Mouse (Mus musculus): ENCODE results near the gene Pgrmc2. TPM values are rescaled to one million over a fixed set of nuclear protein-coding genes. Genes with fewer than 3 reads are reported as not detected.
A peak's percentile ranks its signal among the peaks of the same experiment; 100 is the strongest.

Gene Pgrmc2
- total RNA-seq, 4 experiments from 2014 or later = 33.9 to 36.7 (median 34.6) TPM

GRCm38 (mm10) chr3:41075376-41075775, 7.5 kb downstream of the Pgrmc2 start:
- no peak for DNase-seq (ENCODE audit: low spot score)

- DNase-seq (ENCODE audit: low spot score) = no peak
Measured at GRCm38 (mm10) chr3:41070519-41070918, 12.3 kb downstream of the Pgrmc2 start.

DNA sequence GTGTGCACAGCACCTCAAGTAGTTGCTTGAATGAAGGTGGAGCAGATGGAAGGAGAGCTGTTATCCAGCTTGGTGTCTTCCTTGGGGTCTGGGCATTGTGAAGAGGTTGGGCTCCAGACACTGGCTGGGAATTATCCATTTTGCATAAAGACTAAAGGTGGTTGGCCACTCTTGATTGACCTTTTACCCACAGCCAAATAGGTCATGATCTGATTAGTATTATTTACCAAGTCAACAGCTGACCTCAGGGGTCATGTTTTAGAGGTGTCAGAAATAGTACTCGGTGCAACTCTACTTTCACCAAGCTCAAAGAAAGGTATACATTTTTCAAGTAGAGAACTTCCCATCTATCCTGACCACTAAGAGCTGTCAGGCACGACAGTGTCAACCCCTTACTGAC, 17.5 kb downstream of the Pgrmc2 start:
- no peak for DNase-seq (ENCODE audit: low spot score)

GRCm38 (mm10) chr3:41062758-41063157, 20.1 kb downstream of the Pgrmc2 start:
- DNase-seq (ENCODE audit: low spot score) = no peak

DNA sequence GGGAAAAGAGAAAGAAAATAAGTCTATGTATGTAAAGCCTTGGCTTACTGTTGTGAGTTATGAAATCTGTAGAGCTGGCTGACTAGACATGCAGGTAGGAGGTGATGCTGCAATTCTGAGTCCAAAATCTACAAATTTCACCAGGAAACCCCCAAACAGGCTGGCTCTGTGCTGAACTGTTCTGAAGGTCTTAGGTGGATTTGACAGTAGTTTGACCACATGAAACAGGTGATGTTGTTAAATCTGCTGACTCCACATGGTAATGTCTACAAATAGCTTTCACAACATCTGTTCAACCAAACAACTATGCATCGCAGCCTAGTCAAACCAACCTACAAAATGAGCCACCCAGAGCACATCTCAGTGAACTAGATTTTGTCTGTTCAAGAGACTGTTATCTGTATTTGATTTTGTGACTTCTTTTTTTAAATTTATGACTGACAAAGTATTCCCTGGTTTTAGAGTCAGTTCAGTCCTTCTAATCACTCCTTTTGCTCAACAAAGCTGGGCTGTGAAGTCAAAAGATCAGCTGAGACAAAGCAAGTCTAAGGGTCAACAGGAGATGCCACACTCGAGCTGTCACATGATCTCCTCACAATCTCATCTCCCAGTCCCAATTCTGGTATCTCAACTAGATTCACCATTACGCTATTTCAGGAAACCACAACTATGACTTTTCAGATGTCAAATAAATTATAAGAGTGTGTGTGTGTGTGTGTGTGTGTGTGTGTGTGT, 20.8 kb downstream of the Pgrmc2 start:
- no peak for DNase-seq (ENCODE audit: low spot score)

DNA sequence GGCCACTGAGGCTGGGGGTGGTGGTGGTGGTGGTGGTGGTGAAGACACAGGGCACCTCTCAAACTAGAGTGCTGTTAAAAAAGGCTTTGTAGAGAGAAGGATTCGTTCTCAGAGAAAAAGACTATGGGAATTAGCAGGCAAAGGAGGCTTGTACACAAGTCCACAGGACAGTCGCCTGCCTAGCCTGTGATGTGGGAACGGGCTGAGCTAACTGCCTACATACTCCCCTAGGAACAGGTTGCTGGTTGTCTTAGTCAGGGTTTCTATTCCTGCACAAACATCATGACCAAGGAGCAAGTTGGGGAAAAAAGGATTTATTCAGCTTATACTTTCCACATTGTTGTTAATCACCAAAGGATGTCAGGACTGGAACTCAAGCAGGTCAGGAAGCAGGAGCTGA, 23.6 kb downstream of the Pgrmc2 start:
- DNase-seq (ENCODE audit: low spot score) = no peak

- no peak for DNase-seq (ENCODE audit: low spot score)
Measured at GRCm38 (mm10) chr3:41058395-41058794, 24.5 kb downstream of the Pgrmc2 start.

- no peak for DNase-seq (ENCODE audit: low spot score)
Measured at GRCm38 (mm10) chr3:41053334-41053733, 29.5 kb downstream of the Pgrmc2 start.

DNA sequence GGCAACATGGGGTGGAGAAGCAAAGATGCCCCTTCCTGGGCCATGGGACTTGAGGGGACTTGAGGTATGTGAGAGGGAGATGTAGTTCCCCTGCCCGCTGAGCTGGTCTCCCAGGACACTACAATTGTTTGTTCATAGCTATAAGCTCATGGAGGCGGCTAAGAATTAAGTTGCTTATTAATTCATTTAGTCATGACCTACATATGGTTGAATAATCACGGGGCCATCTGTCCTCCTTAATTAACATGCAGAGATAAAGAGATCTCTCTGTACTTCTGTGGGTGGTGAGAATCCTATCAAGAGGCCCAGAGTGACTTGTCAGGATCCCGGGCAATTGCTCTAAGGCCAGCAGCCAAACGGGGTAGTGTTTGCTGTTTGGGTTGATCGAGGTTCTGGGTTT, 35.0 kb downstream of the Pgrmc2 start:
- DNase-seq (ENCODE audit: low spot score) = no peak

DNA sequence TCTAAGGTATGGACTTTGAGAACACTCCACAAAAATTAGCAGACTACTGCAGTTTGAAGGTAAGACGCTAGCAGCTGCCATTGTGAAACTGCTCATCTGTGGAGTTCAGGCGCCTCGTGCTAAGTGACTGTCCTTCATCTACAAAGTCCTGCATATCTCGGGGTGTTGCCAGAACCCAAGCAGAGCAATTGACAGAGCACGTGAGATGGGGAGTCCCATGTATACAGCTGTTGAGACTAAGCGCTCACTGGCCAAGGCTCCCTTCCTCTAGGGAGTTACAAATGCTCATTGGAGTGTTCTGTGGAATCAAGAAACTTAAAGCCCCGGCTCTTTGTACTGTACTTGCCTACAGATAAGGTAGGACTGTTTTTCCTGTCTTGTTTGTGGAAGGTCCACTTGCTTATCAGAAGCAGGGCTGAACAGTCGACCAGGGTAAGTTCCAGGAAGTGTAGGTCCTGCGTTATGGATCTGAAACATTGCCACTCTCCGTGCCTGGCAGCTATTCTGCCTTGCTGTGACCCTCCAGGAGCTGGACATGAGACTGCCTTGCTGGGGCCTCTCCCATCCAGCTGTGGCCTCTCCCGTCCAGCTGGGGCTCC, 39.0 kb downstream of the Pgrmc2 start:
- DNase-seq (ENCODE audit: low spot score) = no peak

- DNase-seq (ENCODE audit: low spot score) = peak; percentile 26
Measured at GRCm38 (mm10) chr3:41042195-41042938, 40.5 kb downstream of the Pgrmc2 start.

- no peak for DNase-seq (ENCODE audit: low spot score)
Measured at GRCm38 (mm10) chr3:41041241-41041640, 41.6 kb downstream of the Pgrmc2 start.

DNA sequence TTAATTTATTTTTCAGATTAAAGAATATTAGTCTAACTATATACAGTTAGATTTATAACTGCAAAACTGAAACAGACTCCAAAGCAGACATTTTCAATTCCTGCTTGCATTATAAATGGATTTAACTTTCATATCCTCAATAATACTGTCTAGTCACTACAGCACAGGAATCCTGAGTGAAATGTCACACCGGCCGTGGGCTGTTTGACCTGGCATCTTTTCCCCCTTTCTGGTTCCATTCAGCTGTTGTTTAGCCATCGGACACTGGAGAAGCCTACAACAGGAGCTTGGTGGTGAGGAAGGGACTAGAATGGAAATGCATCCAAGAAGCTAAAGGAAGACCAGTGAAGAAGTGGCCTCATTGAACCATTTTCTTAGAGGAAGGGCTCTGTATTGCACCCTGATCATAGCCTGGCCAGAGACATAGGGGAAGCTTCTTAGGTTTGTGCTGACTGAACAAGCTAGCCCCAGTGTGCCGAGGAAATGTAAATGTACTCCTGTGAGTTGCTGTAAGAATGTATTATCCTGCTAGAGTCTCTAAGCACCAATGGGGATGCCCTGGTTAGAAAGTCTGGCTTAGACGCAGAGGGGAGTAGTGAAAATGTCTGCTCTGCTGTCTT, 44.4 kb downstream of the Pgrmc2 start:
- no peak for DNase-seq (ENCODE audit: low spot score)

GRCm38 (mm10) chr3:41031286-41032210, 51.3 kb downstream of the Pgrmc2 start:
- no peak for DNase-seq (ENCODE audit: low spot score)

- DNase-seq (ENCODE audit: low spot score) = no peak
Measured at GRCm38 (mm10) chr3:41030705-41031104, 52.1 kb downstream of the Pgrmc2 start.

- DNase-seq (ENCODE audit: low spot score) = peak; percentile 43
Measured at GRCm38 (mm10) chr3:41021980-41022379, 60.9 kb downstream of the Pgrmc2 start.

DNA sequence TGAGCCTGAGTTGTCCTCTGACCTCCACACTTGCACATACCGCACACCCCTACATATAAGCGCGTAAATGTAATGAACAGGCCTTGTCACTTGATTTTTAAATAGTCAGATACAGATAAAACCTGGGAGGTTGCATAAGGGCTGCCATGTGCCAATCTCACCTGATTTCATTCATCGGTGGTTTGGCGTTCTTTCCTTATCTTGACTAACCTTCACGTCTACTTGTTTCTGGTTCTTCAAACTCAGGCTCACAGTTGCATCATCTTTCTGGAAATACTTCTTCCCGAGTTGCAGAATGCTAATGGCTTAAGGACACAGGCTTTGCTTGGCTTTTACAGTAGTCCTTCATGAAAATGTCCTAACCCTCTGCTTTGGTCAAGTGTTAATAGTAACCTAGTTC, 62.2 kb downstream of the Pgrmc2 start:
- no peak for DNase-seq (ENCODE audit: low spot score)

DNA sequence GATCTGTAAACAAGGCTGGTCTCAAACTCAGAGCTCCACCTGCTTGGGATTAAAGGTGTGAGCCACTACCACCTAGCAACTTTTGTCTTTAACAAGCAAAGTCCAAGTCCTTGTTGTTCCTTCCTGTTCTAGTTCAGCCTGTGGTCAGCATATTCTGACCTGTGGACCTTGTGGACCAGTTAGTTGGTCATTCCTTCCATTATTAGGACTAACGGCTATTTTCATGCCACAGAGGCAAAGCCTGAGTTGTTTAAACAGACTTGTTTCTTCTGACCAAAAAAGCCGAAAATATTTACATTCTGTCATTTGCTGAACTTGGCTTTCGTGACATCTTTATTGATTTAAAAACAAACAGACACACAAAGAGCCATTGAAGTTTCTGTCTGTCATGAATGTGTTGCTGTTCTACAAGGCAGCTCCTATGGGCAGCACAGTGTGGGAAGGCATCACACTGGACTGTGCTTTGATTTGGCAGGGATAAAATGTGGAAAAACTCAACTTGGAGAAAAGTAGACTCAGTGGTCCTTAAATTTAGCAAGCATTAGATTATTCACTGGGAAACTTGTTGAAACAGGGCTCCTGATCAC, 64.7 kb downstream of the Pgrmc2 start:
- DNase-seq (ENCODE audit: low spot score) = no peak

Measured in heart, adult 8-10 months (tissue).